Mouse (Mus musculus) E14TG2a.4 (cell line): Measurements from ENCODE around the gene Nos1ap.

ENCODE experiments used
- CTCF ChIP-seq: conservative IDR thresholded peaks from 2 replicates; pipeline ENCODE4 v1.5.1; 2014; ENCODE audit warnings: low read length
- POU5F1 ChIP-seq: IDR thresholded peaks from 2 replicates; pipeline ENCODE4 v1.6.1; 2014; ENCODE audit warnings: low read length, borderline replicate concordance

DNA sequence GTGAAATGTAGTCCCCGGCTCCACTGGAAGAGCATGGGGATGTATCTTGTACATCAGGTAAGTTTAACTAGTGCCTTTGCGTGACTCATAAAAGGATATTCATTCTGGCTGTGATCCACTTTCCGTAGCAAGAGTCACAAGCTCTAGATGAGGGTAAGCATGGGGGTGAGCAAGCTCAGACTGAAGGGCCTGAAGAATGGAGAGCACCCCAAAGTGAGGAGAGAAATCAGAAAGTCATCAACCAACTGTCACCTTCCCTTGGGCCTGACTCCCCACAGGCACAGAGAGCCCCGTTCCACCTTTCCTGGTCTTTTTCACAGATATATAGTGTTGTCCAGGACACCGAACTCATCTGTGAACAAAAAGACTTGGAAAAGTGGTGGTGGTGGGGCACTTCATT is 213.9 kb downstream of the Nos1ap start:
- TF ChIP-seq CTCF, result no peak
- no peak for TF ChIP-seq POU5F1
